In genomic region chr10:39378025-39378603, GRCm38 (mm10) we compare ENCODE assay signal across 15 mouse cellular contexts. TPM values are rescaled to one million over a fixed set of nuclear protein-coding genes. Genes with fewer than 3 reads are reported as not detected.
DNase-seq lines count a peak whose midpoint lies in the region; ATAC-seq lines count a peak whose summit lies in the region.
"Had no signal": no experiment of that assay in that cellular context is flagged by ENCODE, and none has a peak within 500 bp of the region (broad histone marks: within the 10 kb centered on the region; RNA-seq: fewer than 3 reads in every experiment).

No protein-coding gene starts in this region.

- 0 out of 2 replicates have a peak, but pooled peaks have one; percentile 18 for ATAC-seq in liver, embryonic 16.5 days (ENCODE audit: low read depth)

- DNase-seq in adrenal gland, adult (ENCODE audit: inconsistent age in 2 of 2, low spot score in 1 of 2), result peak; percentile 69 to 76
- DNase-seq in adrenal gland, adult 18-20 months (ENCODE audit: low spot score in 2 of 2), result no peak
- DNase-seq in heart, adult 9 months (ENCODE audit: low spot score in 2 of 2), result peak; percentile 37 to 46
- no peak for DNase-seq in heart, adult 8-10 months (ENCODE audit: low spot score)
- peak; percentile 56 for DNase-seq in A20 (ENCODE audit: low read depth, low spot score)
- DNase-seq in embryonic facial prominence, embryonic 10.5 days (ENCODE audit: low spot score), result no peak
- no peak for DNase-seq in adipocyte (ENCODE audit: low spot score)
- DNase-seq: cerebellum, adult 2 months; gastrocnemius, postnatal 36 days; kidney, postnatal 14 days; right cerebral cortex, postnatal 14 days had no signal

- no peak overlapping the region for H3K27ac ChIP-seq in liver, embryonic 16.5 days (ENCODE audit: low read length)
- H3K27ac ChIP-seq in embryonic facial prominence, embryonic 10.5 days (replicated peaks), result no peak overlapping the region
- H3K27ac ChIP-seq: limb, embryonic 10.5 days; lung, embryonic 15.5 days had no signal

- 55% methylated on average over 8 of the region's 8 CpGs for WGBS in liver, embryonic 16.5 days (ENCODE audit: insufficient replicate concordance)
- 84% methylated on average over 8 of the region's 8 CpGs for WGBS in embryonic facial prominence, embryonic 10.5 days

- H3K9ac ChIP-seq in liver, embryonic 16.5 days (ENCODE audit: low read depth, low read length), result no peak overlapping the region
- H3K9ac ChIP-seq: lung, embryonic 15.5 days had no signal

- H3K4me2 ChIP-seq in liver, embryonic 16.5 days (ENCODE audit: low read depth, low read length), result no peak overlapping the region
- H3K4me2 ChIP-seq: lung, embryonic 15.5 days had no signal

- H3K36me3 ChIP-seq in liver, embryonic 16.5 days (ENCODE audit: control insufficient read depth, insufficient read depth), result no peaks in the 10 kb centered on the region
- peaks cover 9% of the 10 kb centered on the region; the same call in 1 of the 2 replicates for H3K36me3 ChIP-seq in embryonic facial prominence, embryonic 10.5 days (replicated peaks)
- H3K36me3 ChIP-seq: limb, embryonic 10.5 days; lung, embryonic 15.5 days had no signal

- H3K4me3 ChIP-seq in liver, embryonic 16.5 days (ENCODE audit: low read depth, low read length), result no peak overlapping the region
- no peak overlapping the region for H3K4me3 ChIP-seq in embryonic facial prominence, embryonic 10.5 days
- H3K4me3 ChIP-seq: limb, embryonic 10.5 days; lung, embryonic 15.5 days; megakaryocyte, embryonic 14.5 days had no signal

- H3K4me1 ChIP-seq in liver, embryonic 16.5 days (ENCODE audit: control insufficient read depth, low read depth, low read length), result peaks cover 9% of the 10 kb centered on the region
- H3K4me1 ChIP-seq in embryonic facial prominence, embryonic 10.5 days, result peaks cover 58% of the 10 kb centered on the region

- H3K27me3 ChIP-seq in liver, embryonic 16.5 days (ENCODE audit: control insufficient read depth, insufficient read depth, low read depth, low read length), result no peaks in the 10 kb centered on the region
- H3K27me3 ChIP-seq in embryonic facial prominence, embryonic 10.5 days (replicated peaks; ENCODE audit: low read depth, poor library complexity, severe bottlenecking), result no peaks in the 10 kb centered on the region
- H3K27me3 ChIP-seq: lung, embryonic 15.5 days; megakaryocyte, embryonic 14.5 days had no signal

- no peaks in the 10 kb centered on the region for H3K9me3 ChIP-seq in liver, embryonic 16.5 days (replicated peaks; ENCODE audit: control insufficient read depth, low read length)
- no peaks in the 10 kb centered on the region for H3K9me3 ChIP-seq in embryonic facial prominence, embryonic 10.5 days
- H3K9me3 ChIP-seq: limb, embryonic 10.5 days; lung, embryonic 15.5 days; megakaryocyte, embryonic 14.5 days had no signal

RNA-seq across cellular contexts. Expression of gene Fyn, which starts 9.5 kb away (rescaled TPM):
- 10 to 100 TPM; 41.4 to 46.2 TPM for total RNA-seq in adrenal gland, adult 18-20 months (2021)
- 10 to 100 TPM; 22.4 to 27.6 (median 24.2) TPM for total RNA-seq in heart, adult 8-10 months (2022)
- 4.5 and 5.9 TPM in 2 replicates for polyA plus RNA-seq in liver, embryonic 16.5 days (2015; fragmentation: Nextera tagmentation; extraction: Ambion mirVana)
- polyA plus RNA-seq in embryonic facial prominence, embryonic 10.5 days (2016; fragmentation: Nextera tagmentation; extraction: Ambion mirVana), result 20.2 and 21.5 TPM in 2 replicates

Comparison
In these comparisons a context has a peak if more than half of its experiments do, and no peak if none do; other contexts are left out.
1. DNase-seq: peak in adrenal gland, adult (2 of 2), heart, adult 9 months (2 of 2) and A20 (single experiment); none in adrenal gland, adult 18-20 months (0 of 2), heart, adult 8-10 months (single experiment), embryonic facial prominence, embryonic 10.5 days (single experiment) and adipocyte (single experiment).